Mouse (Mus musculus) liver, postnatal 0 days (tissue): ENCODE measurements at regions not wholly inside any gene's neighbourhood (a gene's known extent, or its start where the extent isn't known, plus 50 kb on each side); places are given as distances from the start of the nearest gene placed in this dataset.

Experiments
- ATAC-seq: fragments of 200-750 bp; cut with Nextera tagmentation; 2 replicates; pipeline ENCODE4 v1.8.0; 2017; ENCODE audit warnings: mild to moderate bottlenecking, moderate library complexity
- DNase-seq: peaks from one replicate; pipeline ENCODE4 v3.0.0-alpha.2; 2016
- H3K27ac ChIP-seq: fragments of 300-500 bp; sonication (generic); 2 replicates; pipeline ENCODE4 v1.5.1; 2014; ENCODE audit warnings: antibody characterized with exemption, moderate library complexity, mild to moderate bottlenecking, low read depth
- H3K27me3 ChIP-seq: fragments of 300-500 bp; sonication (generic); 2 replicates; pipeline ENCODE4 v1.6.1; 2014; ENCODE audit warnings: low read length, control low read depth, mixed read lengths; ENCODE audit not compliant: insufficient read depth
- H3K36me3 ChIP-seq: fragments of 300-500 bp; sonication (generic); replicated peaks from 2 replicates; pipeline ENCODE4 v1.6.1; 2014; ENCODE audit warnings: mild to moderate bottlenecking, control low read depth, low read length, moderate library complexity, mixed read lengths; ENCODE audit not compliant: insufficient read depth
- H3K4me1 ChIP-seq: fragments of 300-500 bp; sonication (generic); 2 replicates; pipeline ENCODE4 v1.6.1; 2014; ENCODE audit warnings: antibody characterized with exemption, mild to moderate bottlenecking, control low read depth; ENCODE audit not compliant: insufficient read depth
- H3K4me2 ChIP-seq: fragments of 300-500 bp; sonication (generic); 2 replicates; pipeline ENCODE4 v1.6.1; 2014; ENCODE audit warnings: low read depth, mild to moderate bottlenecking, low read length, moderate library complexity, mixed read lengths
- H3K4me3 ChIP-seq: fragments of 300-500 bp; sonication (generic); 2 replicates; pipeline ENCODE4 v1.5.1; 2014; ENCODE audit warnings: low read depth, low read length
- H3K9ac ChIP-seq: fragments of 300-500 bp; sonication (generic); replicated peaks from 2 replicates; pipeline ENCODE4 v1.6.1; 2014; ENCODE audit warnings: mild to moderate bottlenecking, moderate library complexity
- H3K9me3 ChIP-seq: fragments of 300-500 bp; sonication (generic); 2 replicates; pipeline ENCODE4 v1.6.1; 2016; ENCODE audit warnings: mild to moderate bottlenecking, control low read depth, low read length, mixed read lengths
- CTCF ChIP-seq: sonication (generic); IDR thresholded peaks from 2 replicates; pipeline ENCODE4 v1.5.1; 2016; ENCODE audit warnings: antibody characterized with exemption, low read depth
- EP300 ChIP-seq: IDR thresholded peaks from 2 replicates; pipeline ENCODE4 v1.6.1; 2016; ENCODE audit warnings: antibody characterized with exemption, low read depth, mild to moderate bottlenecking
- WGBS: fragments of 180-500 bp; shearing (Covaris S2); extraction: QIAGEN DNeasy Blood & Tissue Kit; methylation state at CpG from one replicate; pipeline ENCODE4 v1.1.7; 2014; ENCODE audit not compliant: insufficient replicate concordance; 5-methylcytosine and 5-hydroxymethylcytosine counted together

GRCm38 (mm10) chr1:64317032-64317636, 195.1 kb upstream of the Klf7 start:
- no peak overlapping the region for H3K27ac ChIP-seq
- no peaks in the 10 kb centered on the region for H3K36me3 ChIP-seq
- H3K9ac ChIP-seq = no peak overlapping the region
- H3K9me3 ChIP-seq = no peaks in the 10 kb centered on the region
- WGBS = 72% methylated on average over 5 of the region's 5 CpGs
- H3K4me2 ChIP-seq = no peak overlapping the region
- H3K4me3 ChIP-seq = no peak overlapping the region
- H3K4me1 ChIP-seq = no peaks in the 10 kb centered on the region
- no peak for DNase-seq
- TF ChIP-seq CTCF = no peak
- no peak for TF ChIP-seq EP300
- H3K27me3 ChIP-seq = no peaks in the 10 kb centered on the region
- no peak for ATAC-seq

- Histone ChIP-seq H3K4me2 (no peak overlapping the region), H3K9me3 (no peaks in the 10 kb centered on the region), H3K27ac (no peak overlapping the region), H3K4me3 (no peak overlapping the region), H3K9ac (no peak overlapping the region), H3K27me3 (no peaks in the 10 kb centered on the region), H3K36me3 (no peaks in the 10 kb centered on the region), H3K4me1 (no peaks in the 10 kb centered on the region)
- ATAC-seq (no peak), DNase-seq (no peak)
- 46% methylated on average over 3 of the region's 3 CpGs for WGBS
- no peak for TF ChIP-seq EP300
- TF ChIP-seq CTCF = no peak
Measured at GRCm38 (mm10) chr1:64311371-64311770, 189.3 kb upstream of the Klf7 start.

- TF ChIP-seq EP300 = no peak
- TF ChIP-seq CTCF = no peak
- 0 out of 2 replicates have a peak overlapping the region, but pooled peaks have one; percentile 17 for H3K27ac ChIP-seq
- H3K4me1 ChIP-seq = peaks cover 4% of the 10 kb centered on the region; the same call in 1 of the 2 replicates
- no peak overlapping the region for H3K4me3 ChIP-seq
- ATAC-seq = no peak
- H3K36me3 ChIP-seq = no peaks in the 10 kb centered on the region
- DNase-seq = no peak
- H3K4me2 ChIP-seq = no peak overlapping the region
- no peaks in the 10 kb centered on the region for H3K27me3 ChIP-seq
- H3K9ac ChIP-seq = no peak overlapping the region
- WGBS = 63% methylated on average over 15 of the region's 15 CpGs
- no peaks in the 10 kb centered on the region for H3K9me3 ChIP-seq
Measured at GRCm38 (mm10) chr1:64308560-64308959, 186.5 kb upstream of the Klf7 start.

GRCm38 (mm10) chr1:64308088-64308487, 186.0 kb upstream of the Klf7 start:
- TF ChIP-seq CTCF (no peak), EP300 (no peak)
- DNase-seq = no peak
- no peaks in the 10 kb centered on the region for H3K27me3 ChIP-seq
- H3K36me3 ChIP-seq = no peaks in the 10 kb centered on the region
- 46% methylated on average over 10 of the region's 10 CpGs for WGBS
- no peak for ATAC-seq
- peaks cover 7% of the 10 kb centered on the region; the same call in 1 of the 2 replicates for H3K4me1 ChIP-seq
- H3K4me3 ChIP-seq = no peak overlapping the region
- H3K9ac ChIP-seq = no peak overlapping the region
- no peaks in the 10 kb centered on the region for H3K9me3 ChIP-seq
- no peak overlapping the region for H3K4me2 ChIP-seq
- peak overlapping the region; percentile 57; the same call in 1 of the 2 replicates for H3K27ac ChIP-seq

GRCm38 (mm10) chr1:64305427-64306213, 183.5 kb upstream of the Klf7 start:
- no peak overlapping the region for H3K4me2 ChIP-seq
- 38% methylated on average over 13 of the region's 13 CpGs for WGBS
- H3K9me3 ChIP-seq = no peaks in the 10 kb centered on the region
- H3K27ac ChIP-seq = peak overlapping the region; percentile 61
- no peaks in the 10 kb centered on the region for H3K36me3 ChIP-seq
- H3K4me1 ChIP-seq = peaks cover 12% of the 10 kb centered on the region; the same call in 1 of the 2 replicates
- no peak overlapping the region for H3K9ac ChIP-seq
- H3K4me3 ChIP-seq = no peak overlapping the region
- TF ChIP-seq EP300 (peak; percentile 37; the same call in 1 of the 2 replicates), CTCF (no peak)
- ATAC-seq = peak; percentile 55
- peak; percentile 25 for DNase-seq
- H3K27me3 ChIP-seq = no peaks in the 10 kb centered on the region

- TF ChIP-seq CTCF (peak; percentile 27; the same call in 1 of the 2 replicates), EP300 (no peak)
- WGBS = 8% methylated on average over 8 of the region's 10 CpGs
- Histone ChIP-seq H3K4me1 (peaks cover 12% of the 10 kb centered on the region; the same call in 1 of the 2 replicates), H3K27ac (peak overlapping the region; percentile 82), H3K27me3 (no peaks in the 10 kb centered on the region), H3K9ac (peak overlapping the region; percentile 53; the same call in 1 of the 2 replicates), H3K36me3 (no peaks in the 10 kb centered on the region), H3K4me2 (peak overlapping the region; percentile 63), H3K4me3 (peak overlapping the region; percentile 27; the same call in 1 of the 2 replicates), H3K9me3 (no peaks in the 10 kb centered on the region)
- ATAC-seq (peak; percentile 51), DNase-seq (peak; percentile 70)
Measured at GRCm38 (mm10) chr1:64302833-64303358, 180.8 kb upstream of the Klf7 start.
